Mouse (Mus musculus) lung, postnatal 0 days (tissue): ENCODE measurements at regions not wholly inside any gene's neighbourhood (a gene's known extent, or its start where the extent isn't known, plus 50 kb on each side); places are given as distances from the start of the nearest gene placed in this dataset.
A peak's percentile ranks its signal among the peaks of the same experiment; 100 is the strongest.

Experiments
- ATAC-seq: fragments of 200-750 bp; cut with Nextera tagmentation; 2 replicates; pipeline ENCODE4 v1.8.0; 2017; ENCODE audit warnings: moderate library complexity
- DNase-seq: peaks from one replicate; pipeline ENCODE4 v3.0.0-alpha.2; 2016; ENCODE audit warnings: low spot score
- H3K27ac ChIP-seq: fragments of 300-500 bp; sonication (generic); 2 replicates; pipeline ENCODE4 v1.5.1; 2014; ENCODE audit warnings: antibody characterized with exemption, mild to moderate bottlenecking, low read length, mixed read lengths
- H3K27me3 ChIP-seq: fragments of 300-500 bp; sonication (generic); replicated peaks from 2 replicates; pipeline ENCODE4 v1.6.1; 2014; ENCODE audit warnings: low read length, mixed read lengths; ENCODE audit not compliant: insufficient read depth
- H3K36me3 ChIP-seq: fragments of 300-500 bp; sonication (generic); 2 replicates; pipeline ENCODE4 v1.6.1; 2014; ENCODE audit warnings: low read length, mixed read lengths; ENCODE audit not compliant: insufficient read depth
- H3K4me1 ChIP-seq: fragments of 300-500 bp; sonication (generic); 2 replicates; pipeline ENCODE4 v1.6.1; 2014; ENCODE audit warnings: antibody characterized with exemption, low read depth, low read length, mixed read lengths; ENCODE audit not compliant: insufficient read depth
- H3K4me2 ChIP-seq: fragments of 300-500 bp; sonication (generic); replicated peaks from 2 replicates; pipeline ENCODE4 v1.6.1; 2014; ENCODE audit warnings: low read depth, mild to moderate bottlenecking, low read length, moderate library complexity, mixed read lengths
- H3K4me3 ChIP-seq: fragments of 300-500 bp; sonication (generic); 2 replicates; pipeline ENCODE4 v1.5.1; 2014; ENCODE audit warnings: low read depth, low read length
- H3K9ac ChIP-seq: fragments of 300-500 bp; sonication (generic); replicated peaks from 2 replicates; pipeline ENCODE4 v1.6.1; 2014; ENCODE audit warnings: low read depth, mild to moderate bottlenecking
- H3K9me3 ChIP-seq: fragments of 300-500 bp; sonication (generic); 2 replicates; pipeline ENCODE4 v1.6.1; 2016; ENCODE audit warnings: low read length, mixed read lengths
- CTCF ChIP-seq: IDR thresholded peaks from 2 replicates; pipeline ENCODE4 v1.5.1; 2016; ENCODE audit warnings: antibody characterized with exemption, mild to moderate bottlenecking
- EP300 ChIP-seq: IDR thresholded peaks from 2 replicates; pipeline ENCODE4 v1.6.1; 2016; ENCODE audit warnings: antibody characterized with exemption, mild to moderate bottlenecking, control low read depth
- WGBS: fragments of 180-500 bp; shearing (Covaris S2); extraction: QIAGEN DNeasy Blood & Tissue Kit; methylation state at CpG from one replicate; pipeline ENCODE4 v1.1.7; 2014; 5-methylcytosine and 5-hydroxymethylcytosine counted together

DNA sequence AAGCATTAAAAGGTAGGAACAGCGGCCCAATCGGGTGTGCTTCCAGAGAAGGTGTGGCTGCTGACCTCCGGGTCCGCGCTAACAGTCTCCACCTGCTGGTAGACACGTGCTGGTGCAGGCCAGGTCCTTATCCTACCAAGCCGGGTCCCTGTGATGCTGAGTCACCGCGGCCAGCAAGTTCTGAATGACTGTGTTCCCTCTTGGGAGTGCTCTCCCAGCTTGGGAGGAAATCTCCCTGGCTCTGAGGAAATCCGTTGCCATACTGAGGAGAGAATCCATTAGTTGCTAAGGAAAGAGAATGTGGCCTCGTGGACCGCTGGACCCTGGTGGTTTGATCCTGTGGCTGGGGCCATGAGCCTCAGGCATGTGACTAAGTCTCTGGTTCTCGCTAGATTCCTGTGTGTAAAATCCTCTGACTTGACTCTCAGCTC, 123.9 kb downstream of the Rpap3 start:
- 12% methylated on average over 13 of the region's 13 CpGs for WGBS
- H3K9ac ChIP-seq = no peak overlapping the region
- H3K27ac ChIP-seq = no peak overlapping the region
- H3K36me3 ChIP-seq = no peaks in the 10 kb centered on the region
- ATAC-seq = peak; percentile 93
- no peak overlapping the region for H3K4me2 ChIP-seq
- TF ChIP-seq CTCF (peak; percentile 94), EP300 (0 out of 2 replicates have a peak, but pooled peaks have one; percentile 54)
- no peaks in the 10 kb centered on the region for H3K27me3 ChIP-seq
- H3K4me1 ChIP-seq = no peaks in the 10 kb centered on the region
- peak; percentile 94 for DNase-seq
- no peak overlapping the region for H3K4me3 ChIP-seq
- H3K9me3 ChIP-seq = no peaks in the 10 kb centered on the region

DNA sequence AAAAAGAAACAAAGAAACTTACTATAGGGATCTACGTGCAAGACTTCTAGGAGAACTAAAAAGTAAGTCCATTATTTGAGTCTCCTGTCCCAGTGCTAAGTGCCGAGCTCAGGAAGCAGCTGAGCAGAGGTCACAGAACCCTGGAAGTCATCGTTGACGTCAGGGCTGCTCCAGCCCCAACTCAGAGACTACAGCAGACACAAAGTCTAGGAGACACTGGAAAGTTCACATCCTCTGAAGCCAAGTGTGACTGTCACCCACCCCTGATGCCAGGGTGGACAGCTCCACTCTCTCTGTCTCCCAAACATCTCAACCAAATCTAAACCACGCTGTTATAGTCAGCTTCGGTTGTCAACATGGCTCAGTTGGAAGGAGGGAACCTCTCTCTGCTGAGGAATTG, 124.9 kb downstream of the Rpap3 start:
- Histone ChIP-seq H3K4me2 (no peak overlapping the region), H3K9ac (no peak overlapping the region), H3K4me3 (no peak overlapping the region), H3K27me3 (no peaks in the 10 kb centered on the region), H3K4me1 (no peaks in the 10 kb centered on the region), H3K27ac (no peak overlapping the region), H3K9me3 (no peaks in the 10 kb centered on the region), H3K36me3 (no peaks in the 10 kb centered on the region)
- TF ChIP-seq CTCF = no peak
- TF ChIP-seq EP300 = no peak
- ATAC-seq (peak; percentile 53), DNase-seq (peak; percentile 48)
- 56% methylated on average over 6 of the region's 6 CpGs for WGBS

DNA sequence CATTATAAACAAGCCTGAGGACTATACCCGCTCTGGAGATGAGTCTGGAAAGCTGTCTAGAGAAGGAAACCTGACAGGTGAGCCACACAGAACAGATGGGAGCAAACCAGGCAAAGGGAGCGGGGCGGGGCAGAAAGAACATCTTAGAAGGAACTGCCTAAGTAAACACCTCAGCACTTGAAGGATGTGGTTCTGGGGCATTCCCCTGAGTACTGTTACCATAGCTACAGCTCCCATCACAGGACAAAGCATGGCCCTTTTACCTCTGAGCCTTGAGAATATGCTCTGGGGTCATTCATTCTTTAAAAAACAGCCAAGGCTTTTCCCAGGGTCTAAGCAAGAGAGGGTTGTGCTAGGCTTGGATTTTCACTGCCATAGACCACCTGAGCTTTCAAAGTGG, 127.6 kb downstream of the Rpap3 start:
- DNase-seq (no peak), ATAC-seq (no peak)
- Histone ChIP-seq H3K36me3 (no peaks in the 10 kb centered on the region), H3K4me2 (no peak overlapping the region), H3K4me3 (no peak overlapping the region), H3K27ac (no peak overlapping the region), H3K9ac (no peak overlapping the region), H3K27me3 (no peaks in the 10 kb centered on the region), H3K4me1 (peaks cover 5% of the 10 kb centered on the region; the same call in 1 of the 2 replicates), H3K9me3 (no peaks in the 10 kb centered on the region)
- 64% methylated on average over 3 of the region's 3 CpGs for WGBS
- TF ChIP-seq EP300 (no peak), CTCF (no peak)

DNA sequence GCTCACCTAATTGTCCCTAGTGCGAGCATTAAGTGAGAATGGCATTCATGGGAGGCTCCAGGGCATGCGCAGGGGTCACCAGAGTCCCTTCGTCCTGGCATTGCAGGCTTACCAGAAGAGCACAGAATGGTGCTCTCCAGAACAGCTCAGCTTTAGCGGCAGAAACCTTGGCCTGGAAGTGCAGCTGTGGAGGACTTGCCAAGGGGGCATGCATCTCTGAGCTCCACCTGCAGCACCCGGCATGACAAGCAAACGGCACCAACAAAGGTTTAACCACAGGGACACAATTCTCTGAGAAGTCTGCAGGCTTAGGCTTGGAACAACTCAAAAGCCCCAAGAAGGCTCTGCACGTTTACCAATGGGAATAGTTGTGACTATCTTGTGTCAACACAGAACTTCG, 128.4 kb downstream of the Rpap3 start:
- Histone ChIP-seq H3K4me1 (peaks cover 9% of the 10 kb centered on the region; the same call in 1 of the 2 replicates), H3K9me3 (no peaks in the 10 kb centered on the region), H3K4me2 (no peak overlapping the region), H3K36me3 (no peaks in the 10 kb centered on the region), H3K27ac (no peak overlapping the region), H3K27me3 (no peaks in the 10 kb centered on the region), H3K9ac (no peak overlapping the region), H3K4me3 (no peak overlapping the region)
- TF ChIP-seq CTCF (no peak), EP300 (no peak)
- 57% methylated on average over 8 of the region's 8 CpGs for WGBS
- DNase-seq (no peak), ATAC-seq (no peak)

DNA sequence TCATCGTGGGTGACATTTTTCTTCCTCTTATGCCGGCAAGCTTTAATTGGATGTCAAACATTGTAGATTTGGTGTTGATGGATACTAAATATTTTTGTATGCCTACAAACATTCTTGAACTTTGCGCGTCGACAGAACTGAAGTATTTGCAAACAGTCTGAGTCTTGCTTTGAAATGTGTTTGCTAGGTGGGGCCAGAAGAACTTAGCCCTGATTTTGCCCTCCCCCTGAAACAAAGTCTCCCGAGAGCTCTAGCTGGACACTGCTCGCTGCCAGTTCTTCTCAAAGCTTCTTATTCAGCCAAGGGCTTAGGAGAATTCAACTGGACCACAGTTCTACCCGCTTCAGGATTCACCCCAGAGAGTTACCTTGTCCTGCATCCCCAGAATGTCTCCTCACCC, 133.0 kb downstream of the Rpap3 start:
- H3K36me3 ChIP-seq = no peaks in the 10 kb centered on the region
- H3K4me3 ChIP-seq = no peak overlapping the region
- peak; percentile 41; the same call in 1 of the 2 replicates for TF ChIP-seq EP300
- no peak for TF ChIP-seq CTCF
- H3K27ac ChIP-seq = peak overlapping the region; percentile 15
- H3K27me3 ChIP-seq = no peaks in the 10 kb centered on the region
- H3K9ac ChIP-seq = no peak overlapping the region
- H3K9me3 ChIP-seq = no peaks in the 10 kb centered on the region
- 14% methylated on average over 8 of the region's 8 CpGs for WGBS
- ATAC-seq (peak; percentile 66), DNase-seq (peak; percentile 67)
- peaks cover 9% of the 10 kb centered on the region; the same call in 1 of the 2 replicates for H3K4me1 ChIP-seq
- H3K4me2 ChIP-seq = 0 out of 2 replicates have a peak overlapping the region, but pooled peaks have one; percentile 3

DNA sequence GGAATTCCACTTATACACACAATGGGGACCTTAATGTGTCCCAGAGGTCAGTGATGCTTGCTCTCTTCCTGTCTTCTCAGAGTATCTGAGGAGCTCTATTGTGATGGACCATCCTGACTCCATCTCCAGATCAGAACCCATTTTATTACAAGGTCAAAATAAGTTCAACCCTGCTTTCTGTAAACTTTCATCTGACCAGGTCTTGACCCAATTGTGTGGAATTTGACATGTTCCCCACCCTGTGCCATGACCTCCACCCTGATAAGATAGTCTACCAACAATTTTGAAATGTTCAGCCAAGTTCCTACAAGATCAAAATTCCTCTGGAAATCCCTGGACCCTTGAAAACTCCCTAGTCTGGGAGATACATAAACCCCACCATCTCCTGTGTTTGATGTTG, 133.7 kb downstream of the Rpap3 start:
- Histone ChIP-seq H3K4me1 (peaks cover 9% of the 10 kb centered on the region; the same call in 1 of the 2 replicates), H3K9me3 (no peaks in the 10 kb centered on the region), H3K4me3 (no peak overlapping the region), H3K27ac (no peak overlapping the region; the same call in 1 of the 2 replicates), H3K36me3 (no peaks in the 10 kb centered on the region), H3K27me3 (no peaks in the 10 kb centered on the region), H3K9ac (no peak overlapping the region), H3K4me2 (no peak overlapping the region)
- ATAC-seq (peak; percentile 70), DNase-seq (peak; percentile 39)
- TF ChIP-seq EP300 (peak; percentile 57), CTCF (no peak)

DNA sequence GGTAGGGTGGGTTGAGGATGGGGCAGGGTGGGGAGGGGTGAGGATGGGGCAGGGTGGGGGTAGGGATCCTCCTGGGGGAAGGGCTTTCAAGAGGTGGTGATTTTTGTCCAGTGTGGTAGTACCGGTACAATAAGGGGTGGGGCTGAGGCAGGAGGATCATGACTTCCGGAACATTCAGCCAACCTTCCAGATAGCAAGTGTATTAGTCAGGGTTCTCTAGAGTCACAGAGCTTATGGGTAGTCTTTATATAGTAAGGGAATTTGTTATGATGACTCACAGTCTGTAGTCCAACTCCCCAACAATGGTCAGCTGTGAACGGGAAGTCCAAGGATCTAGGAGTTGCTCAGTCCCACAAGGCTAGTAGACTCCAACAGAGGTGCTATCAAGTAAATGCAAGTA, 145.5 kb downstream of the Rpap3 start:
- TF ChIP-seq EP300 (0 out of 2 replicates have a peak, but pooled peaks have one; percentile 30), CTCF (no peak)
- no peak overlapping the region for H3K9ac ChIP-seq
- H3K4me1 ChIP-seq = no peaks in the 10 kb centered on the region
- no peaks in the 10 kb centered on the region for H3K27me3 ChIP-seq
- H3K4me3 ChIP-seq = no peak overlapping the region
- ATAC-seq (no peak), DNase-seq (peak; percentile 46)
- H3K27ac ChIP-seq = no peak overlapping the region
- H3K4me2 ChIP-seq = no peak overlapping the region
- H3K36me3 ChIP-seq = no peaks in the 10 kb centered on the region
- H3K9me3 ChIP-seq = peaks cover 3% of the 10 kb centered on the region; the same call in 1 of the 2 replicates
- 79% methylated on average over 3 of the region's 3 CpGs for WGBS
